Mouse (Mus musculus) midbrain, embryonic 10.5 days (tissue): ENCODE data around the gene Foxj3. TPM values are rescaled to one million over a fixed set of nuclear protein-coding genes. Genes with fewer than 3 reads are reported as not detected.

Experiments used
- DNase-seq: peaks from one replicate; pipeline ENCODE4 v3.0.0-alpha.2; 2017; ENCODE audit warnings: low spot score
- H3K27ac ChIP-seq: fragments of 300-500 bp; sonication (generic); replicated peaks from 2 replicates; pipeline ENCODE4 v1.5.1; 2016; ENCODE audit warnings: mild to moderate bottlenecking
- H3K27me3 ChIP-seq: fragments of 300-500 bp; sonication (generic); 2 replicates; pipeline ENCODE4 v1.6.1; 2016; ENCODE audit warnings: low read depth, mild to moderate bottlenecking; ENCODE audit not compliant: poor library complexity, severe bottlenecking
- H3K36me3 ChIP-seq: fragments of 300-500 bp; sonication (generic); 2 replicates; pipeline ENCODE4 v1.6.1; 2016; ENCODE audit warnings: mild to moderate bottlenecking, moderate library complexity
- H3K4me1 ChIP-seq: fragments of 300-500 bp; sonication (generic); 2 replicates; pipeline ENCODE4 v1.6.1; 2016
- H3K4me3 ChIP-seq: fragments of 300-500 bp; sonication (generic); 2 replicates; pipeline ENCODE4 v1.5.1; 2016; ENCODE audit warnings: mild to moderate bottlenecking, moderate library complexity
- H3K9me3 ChIP-seq: fragments of 300-500 bp; sonication (generic); replicated peaks from 2 replicates; pipeline ENCODE4 v1.6.1; 2016; ENCODE audit warnings: mild to moderate bottlenecking
- WGBS: fragments of 180-500 bp; shearing (Covaris S2); methylation state at CpG from one replicate; pipeline ENCODE4 v1.1.7; 2016; 5-methylcytosine and 5-hydroxymethylcytosine counted together
- polyA plus RNA-seq: library from polyadenylated mRNA; unstranded; fragments of >200 nt; fragmentation: Nextera tagmentation; extraction: Ambion mirVana; gene quantifications from 2 replicates; pipeline ENCODE4 v1.2.1, GENCODE M21; 2016

Gene Foxj3
- polyA plus RNA-seq, 1 experiment from 2014 or later: 18.1 TPM

- H3K27me3 ChIP-seq: no peaks in the 10 kb centered on the region
- H3K36me3 ChIP-seq: peaks cover 25% of the 10 kb centered on the region
- peaks cover 13% of the 10 kb centered on the region; the same call in 1 of the 2 replicates for H3K4me1 ChIP-seq
- no peak overlapping the region for H3K4me3 ChIP-seq
- no peak for DNase-seq
- H3K9me3 ChIP-seq: no peaks in the 10 kb centered on the region
- no peak overlapping the region for H3K27ac ChIP-seq
- WGBS: 69% methylated on average over 7 of the region's 7 CpGs
Observed at GRCm38 (mm10) chr4:119632721-119633120, 95.9 kb downstream of the Foxj3 start.

GRCm38 (mm10) chr4:119633342-119633741 is 96.5 kb downstream of the Foxj3 start:
- 83% methylated on average over 7 of the region's 7 CpGs for WGBS
- Histone ChIP-seq H3K36me3 (peaks cover 25% of the 10 kb centered on the region), H3K9me3 (no peaks in the 10 kb centered on the region), H3K4me3 (no peak overlapping the region), H3K4me1 (peaks cover 13% of the 10 kb centered on the region; the same call in 1 of the 2 replicates), H3K27ac (no peak overlapping the region), H3K27me3 (no peaks in the 10 kb centered on the region)
- DNase-seq: no peak

GRCm38 (mm10) chr4:119633948-119634347 is 97.1 kb downstream of the Foxj3 start:
- Histone ChIP-seq H3K9me3 (no peaks in the 10 kb centered on the region), H3K27ac (no peak overlapping the region), H3K36me3 (peaks cover 24% of the 10 kb centered on the region), H3K27me3 (no peaks in the 10 kb centered on the region), H3K4me3 (no peak overlapping the region), H3K4me1 (peaks cover 13% of the 10 kb centered on the region; the same call in 1 of the 2 replicates)
- WGBS: 84% methylated on average over 3 of the region's 3 CpGs
- peak; percentile 7 for DNase-seq

GRCm38 (mm10) chr4:119634908-119635660 is 98.3 kb downstream of the Foxj3 start:
- Histone ChIP-seq H3K9me3 (no peaks in the 10 kb centered on the region), H3K27ac (no peak overlapping the region), H3K27me3 (no peaks in the 10 kb centered on the region), H3K36me3 (peaks cover 12% of the 10 kb centered on the region), H3K4me1 (peaks cover 13% of the 10 kb centered on the region; the same call in 1 of the 2 replicates), H3K4me3 (no peak overlapping the region)
- 79% methylated on average over 6 of the region's 6 CpGs for whole genome bisulfite sequencing
- DNase-seq: no peak

- 82% methylated on average over 8 of the region's 8 CpGs for WGBS
- DNase-seq: no peak
- H3K27me3 ChIP-seq: no peaks in the 10 kb centered on the region
- no peak overlapping the region for H3K27ac ChIP-seq
- H3K36me3 ChIP-seq: peaks cover 6% of the 10 kb centered on the region; the same call in 1 of the 2 replicates
- no peak overlapping the region for H3K4me3 ChIP-seq
- H3K9me3 ChIP-seq: no peaks in the 10 kb centered on the region
- H3K4me1 ChIP-seq: peaks cover 13% of the 10 kb centered on the region; the same call in 1 of the 2 replicates
Observed at GRCm38 (mm10) chr4:119635686-119636085, 98.9 kb downstream of the Foxj3 start.

- DNase-seq: peak; percentile 8
- 87% methylated on average over 7 of the region's 7 CpGs for WGBS
- Histone ChIP-seq H3K4me1 (peaks cover 13% of the 10 kb centered on the region; the same call in 1 of the 2 replicates), H3K27me3 (no peaks in the 10 kb centered on the region), H3K9me3 (no peaks in the 10 kb centered on the region), H3K36me3 (no peaks in the 10 kb centered on the region), H3K4me3 (no peak overlapping the region), H3K27ac (no peak overlapping the region)
Observed at GRCm38 (mm10) chr4:119636731-119637130, 99.9 kb downstream of the Foxj3 start.

- Histone ChIP-seq H3K27me3 (no peaks in the 10 kb centered on the region), H3K36me3 (no peaks in the 10 kb centered on the region), H3K27ac (no peak within 1 kb of the TSS), H3K4me1 (peaks cover 13% of the 10 kb centered on the region; the same call in 1 of the 2 replicates), H3K9me3 (no peaks in the 10 kb centered on the region), H3K4me3 (no peak within 1 kb of the TSS)
- peak; percentile 8 for DNase-seq
- 75% methylated on average over 4 of the region's 4 CpGs for WGBS
Observed at GRCm38 (mm10) chr4:119637176-119637845, 100.5 kb downstream of the Foxj3 start, which contains the start of gene Guca2a. Guca2a (plus strand) TSS chr4:119637704.

- Histone ChIP-seq H3K36me3 (no peaks in the 10 kb centered on the region), H3K27me3 (no peaks in the 10 kb centered on the region), H3K4me3 (no peak overlapping the region), H3K27ac (no peak overlapping the region), H3K4me1 (peaks cover 11% of the 10 kb centered on the region; the same call in 1 of the 2 replicates), H3K9me3 (no peaks in the 10 kb centered on the region)
- WGBS: 90% methylated on average over 6 of the region's 6 CpGs
- no peak for DNase-seq
Observed at GRCm38 (mm10) chr4:119637946-119638345, 101.1 kb downstream of the Foxj3 start.

- no peaks in the 10 kb centered on the region for H3K36me3 ChIP-seq
- H3K9me3 ChIP-seq: no peaks in the 10 kb centered on the region
- 0 out of 2 replicates have a peak, but pooled peaks cover 5% of the 10 kb centered on the region for H3K4me1 ChIP-seq
- H3K27me3 ChIP-seq: no peaks in the 10 kb centered on the region
- no peak overlapping the region for H3K4me3 ChIP-seq
- no peak for DNase-seq
- H3K27ac ChIP-seq: no peak overlapping the region
- WGBS: 64% methylated on average over 11 of the region's 11 CpGs
Observed at GRCm38 (mm10) chr4:119638656-119639055, 101.9 kb downstream of the Foxj3 start.

GRCm38 (mm10) chr4:119642666-119643065 is 105.9 kb downstream of the Foxj3 start:
- no peaks in the 10 kb centered on the region for H3K4me1 ChIP-seq
- 89% methylated on average over 4 of the region's 4 CpGs for WGBS
- no peaks in the 10 kb centered on the region for H3K36me3 ChIP-seq
- H3K9me3 ChIP-seq: no peaks in the 10 kb centered on the region
- H3K4me3 ChIP-seq: no peak overlapping the region
- no peak for DNase-seq
- H3K27ac ChIP-seq: no peak overlapping the region
- no peaks in the 10 kb centered on the region for H3K27me3 ChIP-seq

GRCm38 (mm10) chr4:119657011-119657410 is 120.2 kb downstream of the Foxj3 start:
- 88% methylated on average over 1 of the region's 1 CpGs for WGBS
- Histone ChIP-seq H3K27ac (no peak overlapping the region), H3K36me3 (no peaks in the 10 kb centered on the region), H3K27me3 (no peaks in the 10 kb centered on the region), H3K4me1 (no peaks in the 10 kb centered on the region), H3K9me3 (peaks cover 11% of the 10 kb centered on the region), H3K4me3 (no peak overlapping the region)
- no peak for DNase-seq

GRCm38 (mm10) chr4:119658246-119658645 is 121.4 kb downstream of the Foxj3 start:
- no peak for DNase-seq
- no peak overlapping the region for H3K4me3 ChIP-seq
- H3K27me3 ChIP-seq: no peaks in the 10 kb centered on the region
- H3K4me1 ChIP-seq: no peaks in the 10 kb centered on the region
- no peaks in the 10 kb centered on the region for H3K36me3 ChIP-seq
- H3K9me3 ChIP-seq: peaks cover 5% of the 10 kb centered on the region
- 71% methylated on average over 2 of the region's 2 CpGs for WGBS
- H3K27ac ChIP-seq: no peak overlapping the region

GRCm38 (mm10) chr4:119658731-119659130 is 121.9 kb downstream of the Foxj3 start, which contains the start of gene Guca2b:
Guca2b (minus strand) TSS chr4:119658954.
- no peak within 1 kb of the TSS for H3K4me3 ChIP-seq
- no peaks in the 10 kb centered on the region for H3K27me3 ChIP-seq
- no peak within 1 kb of the TSS for H3K27ac ChIP-seq
- 0 out of 2 replicates have a peak, but pooled peaks cover under 1% of the 10 kb centered on the region for H3K9me3 ChIP-seq
- 72% methylated on average over 4 of the region's 4 CpGs for WGBS
- no peaks in the 10 kb centered on the region for H3K4me1 ChIP-seq
- DNase-seq: no peak
- no peaks in the 10 kb centered on the region for H3K36me3 ChIP-seq
